Mouse (Mus musculus) lung, postnatal 0 days (tissue): ENCODE results near the gene Ak7. TPM values are rescaled to one million over a fixed set of nuclear protein-coding genes. Genes with fewer than 3 reads are reported as not detected.

Experiments used
- ATAC-seq: fragments of 200-750 bp; cut with Nextera tagmentation; 2 replicates; pipeline ENCODE4 v1.8.0; 2017; ENCODE audit warnings: moderate library complexity
- DNase-seq: peaks from one replicate; pipeline ENCODE4 v3.0.0-alpha.2; 2016; ENCODE audit warnings: low spot score
- H3K27ac ChIP-seq: fragments of 300-500 bp; sonication (generic); 2 replicates; pipeline ENCODE4 v1.5.1; 2014; ENCODE audit warnings: antibody characterized with exemption, mild to moderate bottlenecking, low read length, mixed read lengths
- H3K27me3 ChIP-seq: fragments of 300-500 bp; sonication (generic); replicated peaks from 2 replicates; pipeline ENCODE4 v1.6.1; 2014; ENCODE audit warnings: low read length, mixed read lengths; ENCODE audit not compliant: insufficient read depth
- H3K36me3 ChIP-seq: fragments of 300-500 bp; sonication (generic); 2 replicates; pipeline ENCODE4 v1.6.1; 2014; ENCODE audit warnings: low read length, mixed read lengths; ENCODE audit not compliant: insufficient read depth
- H3K4me1 ChIP-seq: fragments of 300-500 bp; sonication (generic); 2 replicates; pipeline ENCODE4 v1.6.1; 2014; ENCODE audit warnings: antibody characterized with exemption, low read depth, low read length, mixed read lengths; ENCODE audit not compliant: insufficient read depth
- H3K4me2 ChIP-seq: fragments of 300-500 bp; sonication (generic); replicated peaks from 2 replicates; pipeline ENCODE4 v1.6.1; 2014; ENCODE audit warnings: low read depth, mild to moderate bottlenecking, low read length, moderate library complexity, mixed read lengths
- H3K4me3 ChIP-seq: fragments of 300-500 bp; sonication (generic); 2 replicates; pipeline ENCODE4 v1.5.1; 2014; ENCODE audit warnings: low read depth, low read length
- H3K9ac ChIP-seq: fragments of 300-500 bp; sonication (generic); replicated peaks from 2 replicates; pipeline ENCODE4 v1.6.1; 2014; ENCODE audit warnings: low read depth, mild to moderate bottlenecking
- H3K9me3 ChIP-seq: fragments of 300-500 bp; sonication (generic); 2 replicates; pipeline ENCODE4 v1.6.1; 2016; ENCODE audit warnings: low read length, mixed read lengths
- CTCF ChIP-seq: IDR thresholded peaks from 2 replicates; pipeline ENCODE4 v1.5.1; 2016; ENCODE audit warnings: antibody characterized with exemption, mild to moderate bottlenecking
- EP300 ChIP-seq: IDR thresholded peaks from 2 replicates; pipeline ENCODE4 v1.6.1; 2016; ENCODE audit warnings: antibody characterized with exemption, mild to moderate bottlenecking, control low read depth
- WGBS: fragments of 180-500 bp; shearing (Covaris S2); extraction: QIAGEN DNeasy Blood & Tissue Kit; methylation state at CpG from one replicate; pipeline ENCODE4 v1.1.7; 2014; 5-methylcytosine and 5-hydroxymethylcytosine counted together
- polyA plus RNA-seq: library from polyadenylated mRNA; unstranded; fragments of >200 nt; fragmentation: Nextera tagmentation; extraction: Ambion mirVana; gene quantifications from 2 replicates; pipeline ENCODE4 v1.2.1, GENCODE M21; 2015

Ak7 gene
- polyA plus RNA-seq, 1 experiment from 2014 or later = 3.2 TPM

- ATAC-seq = no peak
- Histone ChIP-seq H3K27me3 (no peaks in the 10 kb centered on the region), H3K9ac (no peak overlapping the region), H3K4me2 (no peak overlapping the region), H3K4me1 (peaks cover 7% of the 10 kb centered on the region; the same call in 1 of the 2 replicates), H3K36me3 (no peaks in the 10 kb centered on the region), H3K9me3 (no peaks in the 10 kb centered on the region), H3K4me3 (no peak overlapping the region), H3K27ac (no peak overlapping the region)
- WGBS = 81% methylated on average over 2 of the region's 2 CpGs
- DNase-seq = no peak
- no peak for TF ChIP-seq EP300
- no peak for TF ChIP-seq CTCF
Observed at GRCm38 (mm10) chr12:105787626-105788025, 81.8 kb downstream of the Ak7 start.

GRCm38 (mm10) chr12:105789885-105790284 is 84.1 kb downstream of the Ak7 start:
- ATAC-seq (no peak), DNase-seq (no peak)
- no peaks in the 10 kb centered on the region for H3K36me3 ChIP-seq
- no peaks in the 10 kb centered on the region for H3K27me3 ChIP-seq
- H3K4me1 ChIP-seq = peaks cover 7% of the 10 kb centered on the region; the same call in 1 of the 2 replicates
- no peak overlapping the region for H3K27ac ChIP-seq
- H3K9me3 ChIP-seq = no peaks in the 10 kb centered on the region
- no peak overlapping the region for H3K4me3 ChIP-seq
- no peak overlapping the region for H3K9ac ChIP-seq
- no peak overlapping the region for H3K4me2 ChIP-seq
- no peak for TF ChIP-seq EP300
- no peak for TF ChIP-seq CTCF
- 88% methylated on average over 6 of the region's 6 CpGs for WGBS

- DNase-seq (peak; percentile 8), ATAC-seq (no peak)
- Histone ChIP-seq H3K4me2 (no peak overlapping the region), H3K9ac (no peak overlapping the region), H3K27ac (no peak overlapping the region), H3K4me3 (no peak overlapping the region), H3K9me3 (no peaks in the 10 kb centered on the region), H3K4me1 (no peaks in the 10 kb centered on the region), H3K27me3 (no peaks in the 10 kb centered on the region), H3K36me3 (no peaks in the 10 kb centered on the region)
- WGBS = 69% methylated on average over 2 of the region's 2 CpGs
- TF ChIP-seq EP300 = no peak
- no peak for TF ChIP-seq CTCF
Observed at GRCm38 (mm10) chr12:105794896-105795295, 89.1 kb downstream of the Ak7 start.

- no peak overlapping the region for H3K4me3 ChIP-seq
Observed at GRCm38 (mm10) chr12:105798001-105798400, 92.2 kb downstream of the Ak7 start.

GRCm38 (mm10) chr12:105805790-105806189 is 100.0 kb downstream of the Ak7 start:
- H3K4me2 ChIP-seq = no peak overlapping the region
- WGBS = 78% methylated on average over 3 of the region's 3 CpGs
- H3K36me3 ChIP-seq = 0 out of 2 replicates have a peak, but pooled peaks cover 7% of the 10 kb centered on the region
- no peak overlapping the region for H3K9ac ChIP-seq
- DNase-seq (no peak), ATAC-seq (no peak)
- no peak overlapping the region for H3K27ac ChIP-seq
- H3K27me3 ChIP-seq = no peaks in the 10 kb centered on the region
- TF ChIP-seq CTCF (no peak), EP300 (no peak)
- no peak overlapping the region for H3K4me3 ChIP-seq
- no peaks in the 10 kb centered on the region for H3K9me3 ChIP-seq
- H3K4me1 ChIP-seq = no peaks in the 10 kb centered on the region

More at GRCm38 (mm10) chr12:105798001-105798400, 92.2 kb downstream of the Ak7 start:
- no peak overlapping the region for H3K4me2 ChIP-seq
- ATAC-seq (no peak), DNase-seq (no peak)
- H3K27me3 ChIP-seq = no peaks in the 10 kb centered on the region
- H3K9ac ChIP-seq = no peak overlapping the region
- H3K36me3 ChIP-seq = no peaks in the 10 kb centered on the region
- no peak for TF ChIP-seq CTCF
- TF ChIP-seq EP300 = no peak
- no peaks in the 10 kb centered on the region for H3K4me1 ChIP-seq
- no peak overlapping the region for H3K27ac ChIP-seq
- H3K9me3 ChIP-seq = no peaks in the 10 kb centered on the region

GRCm38 (mm10) chr12:105806205-105806604 is 100.4 kb downstream of the Ak7 start:
- H3K4me1 ChIP-seq = no peaks in the 10 kb centered on the region
- WGBS = 83% methylated on average over 3 of the region's 3 CpGs
- H3K9ac ChIP-seq = no peak overlapping the region
- ATAC-seq = no peak
- H3K9me3 ChIP-seq = no peaks in the 10 kb centered on the region
- no peak overlapping the region for H3K4me3 ChIP-seq
- no peak overlapping the region for H3K4me2 ChIP-seq
- TF ChIP-seq CTCF (no peak), EP300 (no peak)
- no peak for DNase-seq
- no peaks in the 10 kb centered on the region for H3K27me3 ChIP-seq
- H3K36me3 ChIP-seq = 0 out of 2 replicates have a peak, but pooled peaks cover 7% of the 10 kb centered on the region
- H3K27ac ChIP-seq = no peak overlapping the region

- H3K4me2 ChIP-seq = no peak overlapping the region
- H3K9me3 ChIP-seq = no peaks in the 10 kb centered on the region
- ATAC-seq (no peak), DNase-seq (no peak)
- 90% methylated on average over 7 of the region's 7 CpGs for WGBS
- H3K4me3 ChIP-seq = no peak overlapping the region
- TF ChIP-seq EP300 (no peak), CTCF (no peak)
- H3K27me3 ChIP-seq = no peaks in the 10 kb centered on the region
- no peak overlapping the region for H3K27ac ChIP-seq
- H3K9ac ChIP-seq = no peak overlapping the region
- H3K36me3 ChIP-seq = 0 out of 2 replicates have a peak, but pooled peaks cover 7% of the 10 kb centered on the region
- H3K4me1 ChIP-seq = no peaks in the 10 kb centered on the region
Observed at GRCm38 (mm10) chr12:105807416-105807815, 101.6 kb downstream of the Ak7 start.
